Mouse (Mus musculus) yolk sac, embryonic 10.5 days (tissue): ENCODE measurements around the gene Npas3.

Experiments used
- DNase-seq: peaks from one replicate; pipeline ENCODE4 v3.0.0-alpha.2; 2017; ENCODE audit warnings: low spot score

The Npas3 gene

GRCm38 (mm10) chr12:53695324-53695723 lies 446.8 kb downstream of the Npas3 start:
- no peak for DNase-seq

- DNase-seq = no peak
Measured at GRCm38 (mm10) chr12:53697645-53698044, 449.2 kb downstream of the Npas3 start.

- no peak for DNase-seq
Measured at GRCm38 (mm10) chr12:53698483-53699227, 450.2 kb downstream of the Npas3 start.

- no peak for DNase-seq
Measured at GRCm38 (mm10) chr12:53719896-53720295, 471.4 kb downstream of the Npas3 start.

GRCm38 (mm10) chr12:53722156-53722555 lies 473.7 kb downstream of the Npas3 start:
- DNase-seq = no peak

GRCm38 (mm10) chr12:53722718-53723698 lies 474.5 kb downstream of the Npas3 start:
- DNase-seq = no peak

GRCm38 (mm10) chr12:53729275-53729674 lies 480.8 kb downstream of the Npas3 start:
- DNase-seq = no peak

- no peak for DNase-seq
Measured at GRCm38 (mm10) chr12:53738549-53739292, 490.2 kb downstream of the Npas3 start.

- DNase-seq = no peak
Measured at GRCm38 (mm10) chr12:53746653-53747052, 498.2 kb downstream of the Npas3 start.

- DNase-seq = no peak
Measured at GRCm38 (mm10) chr12:53749375-53749774, 500.9 kb downstream of the Npas3 start.

GRCm38 (mm10) chr12:53752281-53753072 lies 504.0 kb downstream of the Npas3 start:
- DNase-seq = peak; percentile 6

- DNase-seq = no peak
Measured at GRCm38 (mm10) chr12:53753368-53753937, 505.0 kb downstream of the Npas3 start.

GRCm38 (mm10) chr12:53754236-53754635 lies 505.8 kb downstream of the Npas3 start:
- DNase-seq = no peak

GRCm38 (mm10) chr12:53757631-53758030 lies 509.2 kb downstream of the Npas3 start:
- no peak for DNase-seq

- DNase-seq = no peak
Measured at GRCm38 (mm10) chr12:53758356-53758755, 509.9 kb downstream of the Npas3 start.

- DNase-seq = no peak
Measured at GRCm38 (mm10) chr12:53764143-53764542, 515.7 kb downstream of the Npas3 start.

GRCm38 (mm10) chr12:53768392-53768791 lies 519.9 kb downstream of the Npas3 start:
- DNase-seq = peak; percentile 36

- no peak for DNase-seq
Measured at GRCm38 (mm10) chr12:53771394-53771936, 523.0 kb downstream of the Npas3 start.

GRCm38 (mm10) chr12:53781850-53782552 lies 533.5 kb downstream of the Npas3 start:
- DNase-seq = no peak

GRCm38 (mm10) chr12:53789501-53789900 lies 541.0 kb downstream of the Npas3 start:
- DNase-seq = no peak
